Mouse (Mus musculus) midbrain, embryonic 15.5 days (tissue): ENCODE measurements around the gene Olfr201. TPM values are rescaled to one million over a fixed set of nuclear protein-coding genes. Genes with fewer than 3 reads are reported as not detected.

ENCODE experiments used
- polyA plus RNA-seq: library from polyadenylated mRNA; unstranded; fragments of >200 nt; fragmentation: Nextera tagmentation; extraction: Ambion mirVana; gene quantifications from 2 replicates; pipeline ENCODE4 v1.2.1, GENCODE M21; 2015

Gene Olfr201
- polyA plus RNA-seq, 1 experiment from 2014 or later = not detected

Other genes with a start within 250 kb of the Olfr201 start
- gene Olfr186, start 242.3 kb downstream of the Olfr201 start, polyA plus RNA-seq = not detected in 2 replicates
- gene Olfr187, start 232.9 kb downstream of the Olfr201 start, polyA plus RNA-seq = not detected in 2 replicates
- not detected in 2 replicates for gene Olfr190, start 194.6 kb downstream of the Olfr201 start, polyA plus RNA-seq
- gene Olfr191, start 182.8 kb downstream of the Olfr201 start, polyA plus RNA-seq = not detected in 2 replicates
- gene Olfr193, start 160.8 kb downstream of the Olfr201 start, polyA plus RNA-seq = not detected in 2 replicates
- not detected in 2 replicates for gene Olfr194, start 151.6 kb downstream of the Olfr201 start, polyA plus RNA-seq
- not detected in 2 replicates for gene Olfr195, start 125.6 kb downstream of the Olfr201 start, polyA plus RNA-seq
- gene Olfr196, start 102.2 kb downstream of the Olfr201 start, polyA plus RNA-seq = not detected in 2 replicates
- gene Olfr198, start 69.1 kb downstream of the Olfr201 start, polyA plus RNA-seq = not detected in 2 replicates
- not detected in 2 replicates for gene Olfr199, start 52.9 kb downstream of the Olfr201 start, polyA plus RNA-seq
- not detected in 2 replicates for gene Olfr202, start 14.2 kb upstream of the Olfr201 start, polyA plus RNA-seq
- not detected in 2 replicates for gene Olfr203, start 26.2 kb upstream of the Olfr201 start, polyA plus RNA-seq
- not detected in 2 replicates for gene Olfr204, start 45.6 kb upstream of the Olfr201 start, polyA plus RNA-seq
- not detected in 2 replicates for gene Olfr205, start 58.5 kb upstream of the Olfr201 start, polyA plus RNA-seq
- gene Olfr206, start 76.6 kb upstream of the Olfr201 start, polyA plus RNA-seq = not detected in 2 replicates
- gene Olfr209, start 91.4 kb upstream of the Olfr201 start, polyA plus RNA-seq = not detected in 2 replicates
- 0.06 and 0.13 TPM in 2 replicates for gene Gabrr3, start 134.7 kb upstream of the Olfr201 start, polyA plus RNA-seq
- 13.6 and 14.0 TPM in 2 replicates for gene Riox2, start 199.1 kb upstream of the Olfr201 start, polyA plus RNA-seq